ENCODE assay signal across 8 mouse cellular contexts in genomic region chr10:127945432-127946064, GRCm38 (mm10). TPM values are rescaled to one million over a fixed set of nuclear protein-coding genes. Genes with fewer than 3 reads are reported as not detected.
A peak's percentile ranks its signal among the peaks of the same experiment; 100 is the strongest.
DNase-seq lines count a peak whose midpoint lies in the region; ATAC-seq lines count a peak whose summit lies in the region.

No protein-coding gene starts in this region.

- DNase-seq in midbrain, embryonic 11.5 days (ENCODE audit: low spot score, missing footprints) = peak; percentile 92
- peak; percentile 16 for DNase-seq in adrenal gland, postnatal 25 days
- DNase-seq in left cerebral cortex, adult 8-10 months (ENCODE audit: low spot score in 2 of 2) = peak; percentile 10 to 12
- peak; percentile 53 for DNase-seq in testis, postnatal 10 days (ENCODE audit: low spot score)

- H3K36me3 ChIP-seq in midbrain, embryonic 11.5 days (ENCODE audit: control insufficient read depth, insufficient read depth, low read length) = no peaks in the 10 kb centered on the region
- no peaks in the 10 kb centered on the region for H3K36me3 ChIP-seq in midbrain, embryonic 16.5 days (ENCODE audit: control insufficient read depth, insufficient read depth, low read length)
- H3K36me3 ChIP-seq in hindbrain, embryonic 13.5 days = no peaks in the 10 kb centered on the region

- no peak overlapping the region for H3K4me2 ChIP-seq in midbrain, embryonic 11.5 days
- no peak overlapping the region for H3K4me2 ChIP-seq in midbrain, embryonic 16.5 days (ENCODE audit: low read length)
- H3K4me2 ChIP-seq in hindbrain, embryonic 13.5 days = no peak overlapping the region

- H3K9me3 ChIP-seq in midbrain, embryonic 11.5 days (ENCODE audit: control insufficient read depth, low read length) = no peaks in the 10 kb centered on the region
- no peaks in the 10 kb centered on the region for H3K9me3 ChIP-seq in midbrain, embryonic 16.5 days (replicated peaks; ENCODE audit: control insufficient read depth, low read length, poor library complexity, severe bottlenecking)
- no peaks in the 10 kb centered on the region for H3K9me3 ChIP-seq in hindbrain, embryonic 13.5 days

- H3K4me1 ChIP-seq in midbrain, embryonic 11.5 days (ENCODE audit: control insufficient read depth, insufficient read depth, low read length) = no peaks in the 10 kb centered on the region
- H3K4me1 ChIP-seq in midbrain, embryonic 16.5 days (ENCODE audit: control insufficient read depth, insufficient read depth, low read length) = no peaks in the 10 kb centered on the region
- no peaks in the 10 kb centered on the region for H3K4me1 ChIP-seq in hindbrain, embryonic 13.5 days (replicated peaks)

- no peaks in the 10 kb centered on the region for H3K27me3 ChIP-seq in midbrain, embryonic 11.5 days (ENCODE audit: control insufficient read depth, insufficient read depth, low read length)
- no peaks in the 10 kb centered on the region for H3K27me3 ChIP-seq in midbrain, embryonic 16.5 days (ENCODE audit: control insufficient read depth, insufficient read depth, low read depth, low read length)
- no peaks in the 10 kb centered on the region for H3K27me3 ChIP-seq in hindbrain, embryonic 13.5 days

- H3K27ac ChIP-seq in midbrain, embryonic 11.5 days (ENCODE audit: low read depth, low read length) = no peak overlapping the region
- no peak overlapping the region for H3K27ac ChIP-seq in midbrain, embryonic 16.5 days (ENCODE audit: low read length)
- H3K27ac ChIP-seq in hindbrain, embryonic 13.5 days = no peak overlapping the region

- WGBS in midbrain, embryonic 11.5 days = 38% methylated on average over 5 of the region's 5 CpGs
- 37% methylated on average over 5 of the region's 5 CpGs for WGBS in midbrain, embryonic 16.5 days
- WGBS in hindbrain, embryonic 13.5 days = 41% methylated on average over 5 of the region's 5 CpGs

- no peak overlapping the region for H3K9ac ChIP-seq in midbrain, embryonic 11.5 days (ENCODE audit: low read length)
- H3K9ac ChIP-seq in midbrain, embryonic 16.5 days (ENCODE audit: low read depth, low read length) = no peak overlapping the region
- H3K9ac ChIP-seq in hindbrain, embryonic 13.5 days = no peak overlapping the region

- no peak overlapping the region for H3K4me3 ChIP-seq in midbrain, embryonic 11.5 days (ENCODE audit: low read depth, low read length)
- H3K4me3 ChIP-seq in midbrain, embryonic 16.5 days (ENCODE audit: low read depth, low read length) = no peak overlapping the region
- H3K4me3 ChIP-seq in hindbrain, embryonic 13.5 days = no peak overlapping the region

- peak; percentile 74 for ATAC-seq in midbrain, embryonic 11.5 days (ENCODE audit: low FRiP score)
- no peak for ATAC-seq in midbrain, embryonic 16.5 days
- peak; percentile 70; the same call in 1 of the 2 replicates for ATAC-seq in erythroid progenitor cell, adult 5-6 weeks (replicated peaks; ENCODE audit: low FRiP score, poor library complexity, severe bottlenecking)
- peak; percentile 65 for ATAC-seq in hindbrain, embryonic 13.5 days (ENCODE audit: low FRiP score)
- peak; percentile 99 for ATAC-seq in megakaryocyte progenitor cell, adult 5-6 weeks (replicated peaks; ENCODE audit: poor library complexity)

RNA-seq across cellular contexts. Expression of gene Sdr9c7, which starts 47.2 kb away (rescaled TPM):
- not detected in 2 replicates for polyA plus RNA-seq in midbrain, embryonic 11.5 days (2014; fragmentation: Nextera tagmentation; extraction: Ambion mirVana)
- not detected in 2 replicates for polyA plus RNA-seq in midbrain, embryonic 16.5 days (2015; fragmentation: Nextera tagmentation; extraction: Ambion mirVana)
- total RNA-seq in adrenal gland, postnatal 25 days (2021) = 0.82 and 2.6 TPM in 2 replicates
- not detected in 2 replicates for total RNA-seq in erythroid progenitor cell, adult 5-6 weeks (2015; ENCODE audit: low replicate concordance)
- not detected in 2 replicates for total RNA-seq in erythroid progenitor cell, adult 5-6 weeks (2017; ENCODE audit: low replicate concordance)
- not detected in 2 replicates for polyA plus RNA-seq in hindbrain, embryonic 13.5 days (2015; fragmentation: Nextera tagmentation; extraction: Ambion mirVana)
- total RNA-seq in left cerebral cortex, adult 8-10 months (2022) = not detected
- total RNA-seq in megakaryocyte progenitor cell, adult 5-6 weeks (2015) = not detected in 2 replicates
- not detected in 2 replicates for total RNA-seq in megakaryocyte progenitor cell, adult 5-6 weeks (2017)

RNA-seq across cellular contexts. Expression of gene Rdh7, which starts 56.9 kb away (rescaled TPM):
- polyA plus RNA-seq in midbrain, embryonic 11.5 days (2014; fragmentation: Nextera tagmentation; extraction: Ambion mirVana) = not detected in 2 replicates
- polyA plus RNA-seq in midbrain, embryonic 16.5 days (2015; fragmentation: Nextera tagmentation; extraction: Ambion mirVana) = not detected in 2 replicates
- 5.8 TPM in 1 of 2 replicates, not detected in the other for total RNA-seq in adrenal gland, postnatal 25 days (2021)
- not detected in 2 replicates for total RNA-seq in erythroid progenitor cell, adult 5-6 weeks (2015; ENCODE audit: low replicate concordance)
- total RNA-seq in erythroid progenitor cell, adult 5-6 weeks (2017; ENCODE audit: low replicate concordance) = not detected in 2 replicates
- not detected in 2 replicates for polyA plus RNA-seq in hindbrain, embryonic 13.5 days (2015; fragmentation: Nextera tagmentation; extraction: Ambion mirVana)
- not detected for total RNA-seq in left cerebral cortex, adult 8-10 months (2022)
- not detected in 2 replicates for total RNA-seq in megakaryocyte progenitor cell, adult 5-6 weeks (2015)
- total RNA-seq in megakaryocyte progenitor cell, adult 5-6 weeks (2017) = not detected in 2 replicates

Comparison
In these comparisons a context has a peak if more than half of its experiments do, and no peak if none do; other contexts are left out.
1. DNase-seq: peak in every context shown above with its lines; median percentile 92 in midbrain, embryonic 11.5 days; 53 in testis, postnatal 10 days; 16 in adrenal gland, postnatal 25 days; 11 in left cerebral cortex, adult 8-10 months.